Mouse (Mus musculus) myocyte (in vitro differentiated cells): ENCODE data around the gene Maco1. TPM values are rescaled to one million over a fixed set of nuclear protein-coding genes. Genes with fewer than 3 reads are reported as not detected.

Source experiments
- H3K27me3 ChIP-seq: one replicate; pipeline ENCODE4 v1.6.1; 2011; ENCODE audit not compliant: control insufficient read depth, insufficient read depth, insufficient read length
- H3K36me3 ChIP-seq: one replicate; pipeline ENCODE4 v1.6.1; 2011; ENCODE audit not compliant: control insufficient read depth, insufficient read depth
- H3K4me2 ChIP-seq: one replicate; pipeline ENCODE4 v1.6.1; 2011; ENCODE audit warnings: low read depth, control low read depth
- H3K4me3 ChIP-seq: one replicate; pipeline ENCODE4 v1.5.1; 2011; ENCODE audit warnings: mild to moderate bottlenecking, control low read depth, moderate library complexity
- H3K79me2 ChIP-seq: one replicate; pipeline ENCODE4 v1.6.1; 2011; ENCODE audit not compliant: control insufficient read depth, insufficient read depth
- H3ac ChIP-seq: one replicate; pipeline ENCODE4 v1.6.1; 2011; ENCODE audit not compliant: control insufficient read depth, insufficient read length
- CEBPB ChIP-seq: IDR thresholded peaks from 2 replicates; pipeline ENCODE4 v1.6.1; 2011; ENCODE audit warnings: mild to moderate bottlenecking, moderate library complexity; ENCODE audit not compliant: poor library complexity, insufficient read depth, severe bottlenecking
- E2F4 ChIP-seq: IDR thresholded peaks from one replicate; pipeline ENCODE4 v1.6.1; 2011; ENCODE audit warnings: mild to moderate bottlenecking, control low read depth, moderate library complexity; ENCODE audit not compliant: insufficient read depth
- MAX ChIP-seq: IDR thresholded peaks from one replicate; pipeline ENCODE4 v1.6.1; 2011; ENCODE audit warnings: low read depth, mild to moderate bottlenecking, control low read depth
- MYOD1 ChIP-seq, 3 experiments: IDR thresholded peaks; one replicate each; pipeline ENCODE4 v1.6.1; 2011; ENCODE audit warnings: control low read depth in 2 of 3, low read depth in 2 of 3, mild to moderate bottlenecking in 2 of 3, moderate library complexity in 1 of 3; ENCODE audit not compliant: insufficient read length in 2 of 3, control insufficient read depth in 1 of 3
- MYOG ChIP-seq, 3 experiments: IDR thresholded peaks; one replicate each; pipeline ENCODE4 v1.6.1; 2011; ENCODE audit warnings: control low read depth in 2 of 3, low read depth in 2 of 3, mild to moderate bottlenecking in 2 of 3; ENCODE audit not compliant: insufficient read length in 2 of 3, control insufficient read depth in 1 of 3, insufficient read depth in 1 of 3
- POLR2A ChIP-seq: IDR thresholded peaks from one replicate; pipeline ENCODE4 v1.6.1; 2011; ENCODE audit warnings: low read depth, mild to moderate bottlenecking, control low read depth, moderate library complexity; ENCODE audit not compliant: insufficient read length
- POLR2AphosphoS2 ChIP-seq: IDR thresholded peaks from one replicate; pipeline ENCODE4 v1.6.1; 2011; ENCODE audit warnings: low read depth, control low read depth; ENCODE audit not compliant: insufficient read length
- REST ChIP-seq: IDR thresholded peaks from one replicate; pipeline ENCODE4 v1.6.1; 2011; ENCODE audit warnings: mild to moderate bottlenecking, control low read depth, moderate library complexity; ENCODE audit not compliant: insufficient read depth, insufficient read length
- TCF12 ChIP-seq: IDR thresholded peaks from one replicate; pipeline ENCODE4 v1.6.1; 2011; ENCODE audit warnings: mild to moderate bottlenecking, control low read depth; ENCODE audit not compliant: poor library complexity, insufficient read depth, severe bottlenecking
- TCF3 ChIP-seq: IDR thresholded peaks from one replicate; pipeline ENCODE4 v1.6.1; 2011; ENCODE audit warnings: low read depth, control low read depth; ENCODE audit not compliant: insufficient read length
- USF1 ChIP-seq: IDR thresholded peaks from one replicate; pipeline ENCODE4 v1.6.1; 2011; ENCODE audit warnings: low read depth, mild to moderate bottlenecking, control low read depth, moderate library complexity
- polyA plus RNA-seq: library from polyadenylated mRNA; unstranded; fragments of >200 nt; fragmentation: generic; extraction: Trizol; gene quantifications from one replicate; pipeline ENCODE4 v1.2.1, GENCODE M21; 2012; ENCODE audit warnings: missing spikeins

Maco1 gene
- polyA plus RNA-seq, 1 experiment: 19.6 TPM

- H3K79me2 ChIP-seq: peaks cover 12% of the 10 kb centered on the region
- H3ac ChIP-seq: no peak overlapping the region
- no peak overlapping the region for H3K4me3 ChIP-seq
- H3K27me3 ChIP-seq: no peaks in the 10 kb centered on the region
- H3K36me3 ChIP-seq: no peaks in the 10 kb centered on the region
- TF ChIP-seq USF1 (no peak), MAX (no peak), MYOG (IDR thresholded peaks at IDR 0.05; ENCODE audit: control insufficient read depth in 1 of 3, insufficient read depth in 1 of 3, insufficient read length in 2 of 3, low read depth in 2 of 3) (no peak), TCF3 (no peak), POLR2AphosphoS2 (no peak), TCF12 (no peak), POLR2A (no peak)
- no peak overlapping the region for H3K4me2 ChIP-seq
Observed at GRCm38 (mm10) chr4:134754371-134754770, 98.8 kb downstream of the Maco1 start.

DNA sequence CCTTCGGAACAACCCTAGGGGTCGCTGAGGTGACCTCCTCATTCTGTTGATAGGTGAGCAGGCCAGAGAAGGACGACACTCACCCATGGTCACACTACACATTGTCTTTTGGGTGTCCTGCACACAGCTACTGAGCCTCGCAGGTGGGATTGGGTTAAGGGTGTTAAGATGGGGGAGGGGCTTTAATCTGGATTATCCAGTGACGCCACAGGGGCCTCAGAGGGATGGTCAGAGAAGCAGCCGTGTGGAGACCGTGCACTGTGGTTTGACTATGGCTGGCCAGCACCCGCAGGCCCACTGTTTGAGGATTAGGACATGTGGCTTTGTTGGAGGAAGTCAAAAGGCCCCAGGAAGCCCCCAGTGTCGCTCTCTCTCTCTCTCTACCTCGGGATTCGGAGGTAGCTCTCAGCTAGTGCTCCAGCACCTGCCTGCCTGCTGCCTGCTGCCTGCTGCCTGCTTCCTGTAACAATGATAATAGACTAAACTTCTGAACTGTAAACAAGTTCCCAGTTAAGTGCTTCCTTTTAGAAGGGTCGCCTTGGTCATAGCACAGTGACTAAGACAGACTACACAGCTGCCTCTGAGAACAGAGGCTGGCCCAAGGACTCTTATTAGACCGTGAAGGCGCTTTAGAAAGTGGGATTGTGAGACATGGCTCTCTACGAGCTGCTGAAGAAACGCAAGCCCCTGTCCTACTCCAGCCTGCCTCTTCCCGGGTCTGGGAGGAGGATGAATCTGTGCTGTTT, 99.5 kb downstream of the Maco1 start:
- Histone ChIP-seq H3K36me3 (peaks cover 3% of the 10 kb centered on the region), H3K4me3 (no peak overlapping the region), H3K79me2 (peaks cover 6% of the 10 kb centered on the region), H3ac (no peak overlapping the region), H3K4me2 (no peak overlapping the region), H3K27me3 (no peaks in the 10 kb centered on the region)
- TF ChIP-seq POLR2A (no peak), E2F4 (no peak), TCF12 (no peak), CEBPB (no peak), USF1 (no peak), MYOD1 (IDR thresholded peaks at IDR 0.05; ENCODE audit: control insufficient read depth in 1 of 3, insufficient read length in 2 of 3, low read depth in 2 of 3) (no peak), POLR2AphosphoS2 (no peak), TCF3 (no peak), MYOG (IDR thresholded peaks at IDR 0.05; ENCODE audit: control insufficient read depth in 1 of 3, insufficient read depth in 1 of 3, insufficient read length in 2 of 3, low read depth in 2 of 3) (no peak), MAX (no peak), REST (no peak)

DNA sequence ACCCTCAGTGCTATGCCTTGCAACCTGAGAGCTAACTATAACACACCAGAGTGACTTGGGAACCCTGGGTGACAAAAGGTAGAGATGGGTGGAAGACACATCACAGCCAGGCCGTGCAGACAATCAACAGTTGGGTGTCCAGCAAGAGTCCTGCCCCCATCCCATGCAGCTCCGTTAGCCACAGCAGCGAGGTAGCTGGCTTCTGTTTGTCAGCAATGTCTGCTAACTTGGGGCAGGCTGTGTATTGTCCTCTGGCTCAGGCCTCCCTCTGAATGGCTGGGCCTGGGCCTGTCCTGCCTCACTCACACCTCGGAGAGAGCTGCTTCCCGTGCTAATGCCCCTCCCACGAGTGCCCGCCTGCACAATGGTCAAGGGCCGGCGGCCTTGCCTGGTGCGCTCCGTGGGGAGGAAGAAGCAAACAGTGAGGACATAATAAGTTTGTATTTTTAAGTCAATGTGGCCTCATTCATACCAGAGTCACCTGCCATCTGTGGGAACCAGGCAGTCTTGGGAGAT, 100.2 kb downstream of the Maco1 start:
- Histone ChIP-seq H3ac (no peak overlapping the region), H3K36me3 (peaks cover 4% of the 10 kb centered on the region), H3K79me2 (no peaks in the 10 kb centered on the region), H3K27me3 (no peaks in the 10 kb centered on the region), H3K4me3 (no peak overlapping the region), H3K4me2 (no peak overlapping the region)
- no peak for TF ChIP-seq MYOG (IDR thresholded peaks at IDR 0.05; ENCODE audit: control insufficient read depth in 1 of 3, insufficient read depth in 1 of 3, insufficient read length in 2 of 3, low read depth in 2 of 3)
- TF ChIP-seq E2F4: no peak
- no peak for TF ChIP-seq USF1

Other genes starting within 250 kb of the Maco1 start
- gene Man1c1, start 149.1 kb downstream of the Maco1 start, polyA plus RNA-seq: 11.3 TPM
- 19.0 TPM for gene Ldlrap1, start 85.3 kb downstream of the Maco1 start, polyA plus RNA-seq
- 0.98 TPM for gene Rhd, start 11.2 kb upstream of the Maco1 start, polyA plus RNA-seq
- gene Tmem50a, start 61.7 kb upstream of the Maco1 start, polyA plus RNA-seq: 121 TPM
- gene Rsrp1, start 70.2 kb upstream of the Maco1 start, polyA plus RNA-seq: 51.4 TPM
- gene Syf2, start 77.6 kb upstream of the Maco1 start, polyA plus RNA-seq: 67.8 TPM